Mouse (Mus musculus) cerebellum, postnatal 4 days (tissue): ENCODE results near the gene Nanos3.

ENCODE experiments used
- DNase-seq, 2 experiments: peaks; one replicate each; pipeline ENCODE4 v3.0.0; 2022; ENCODE audit warnings: low spot score in 2 of 2, mixed read lengths in 1 of 2

Nanos3 gene

GRCm38 (mm10) chr8:84201545-84202245, 16.7 kb upstream of the Nanos3 start:
- no peak for DNase-seq

- peak in 1 of 2 experiments; percentile 27 for DNase-seq
Observed at GRCm38 (mm10) chr8:84200652-84201544, 15.9 kb upstream of the Nanos3 start.

- DNase-seq: peak in 1 of 2 experiments; percentile 36
Observed at GRCm38 (mm10) chr8:84200126-84200555, 15.1 kb upstream of the Nanos3 start.

- DNase-seq: no peak
Observed at GRCm38 (mm10) chr8:84199348-84200125, 14.5 kb upstream of the Nanos3 start.

- no peak for DNase-seq
Observed at GRCm38 (mm10) chr8:84198871-84199270, 13.9 kb upstream of the Nanos3 start.

- peak in 1 of 2 experiments; percentile 53 for DNase-seq
Observed at GRCm38 (mm10) chr8:84197922-84198774, 13.1 kb upstream of the Nanos3 start.

GRCm38 (mm10) chr8:84197141-84197921, 12.3 kb upstream of the Nanos3 start:
- DNase-seq: peak; percentile 70 to 78

GRCm38 (mm10) chr8:84194224-84194743, 9.3 kb upstream of the Nanos3 start:
- no peak for DNase-seq

GRCm38 (mm10) chr8:84193566-84193965, 8.5 kb upstream of the Nanos3 start:
- no peak for DNase-seq

- DNase-seq: no peak
Observed at GRCm38 (mm10) chr8:84193161-84193560, 8.1 kb upstream of the Nanos3 start.

- peak in 1 of 2 experiments; percentile 67 for DNase-seq
Observed at GRCm38 (mm10) chr8:84192555-84192954, 7.5 kb upstream of the Nanos3 start.

GRCm38 (mm10) chr8:84192023-84192422, 7.0 kb upstream of the Nanos3 start:
- no peak for DNase-seq

GRCm38 (mm10) chr8:84190191-84190867, 5.3 kb upstream of the Nanos3 start:
- DNase-seq: no peak

GRCm38 (mm10) chr8:84189603-84190002, 4.6 kb upstream of the Nanos3 start:
- DNase-seq: no peak

GRCm38 (mm10) chr8:84188671-84189070, 3.7 kb upstream of the Nanos3 start:
- DNase-seq: no peak

GRCm38 (mm10) chr8:84187065-84187755, 2.2 kb upstream of the Nanos3 start:
- no peak for DNase-seq

GRCm38 (mm10) chr8:84186547-84186946, 1.5 kb upstream of the Nanos3 start:
- DNase-seq: peak in 1 of 2 experiments; percentile 63
